Mouse (Mus musculus): ENCODE data around the gene Ufc1. TPM values are rescaled to one million over a fixed set of nuclear protein-coding genes. Genes with fewer than 3 reads are reported as not detected.
A peak's percentile ranks its signal among the peaks of the same experiment; 100 is the strongest.
"Not testable (repeated sequence)": the region's sequence is repeated elsewhere in the genome, so short reads cannot be mapped to it uniquely, and the experiment has no call there.

Ufc1 gene
- polyA plus RNA-seq (2015; fragmentation: Nextera tagmentation; extraction: Ambion mirVana), result 112 and 126 TPM in 2 replicates

GRCm38 (mm10) chr1:171294298-171295062 is at the start of gene Ufc1:
Gene Ufc1 (minus strand): TSS chr1:171295024.
- peak within 1 kb of the TSS; percentile 89 for H3K27ac ChIP-seq
- peak within 1 kb of the TSS; percentile 82 for H3K4me2 ChIP-seq (replicated peaks)
- no peaks in the 10 kb centered on the region for H3K9me3 ChIP-seq
- H3K36me3 ChIP-seq, result peaks cover 6% of the 10 kb centered on the region
- WGBS, result under 1% methylated on average over 42 of the region's 42 CpGs
- peaks cover 25% of the 10 kb centered on the region for H3K27me3 ChIP-seq
- H3K4me3 ChIP-seq (replicated peaks), result peak within 1 kb of the TSS; percentile 71
- peaks cover 10% of the 10 kb centered on the region for H3K4me1 ChIP-seq (replicated peaks)
- peak within 1 kb of the TSS; percentile 77 for H3K9ac ChIP-seq (replicated peaks)
- peak; percentile 86 for ATAC-seq

GRCm38 (mm10) chr1:171343922-171344677 is 49.3 kb upstream of the Ufc1 start:
- Histone ChIP-seq H3K4me1 (replicated peaks) (peaks cover 35% of the 10 kb centered on the region), H3K4me2 (replicated peaks) (no peak overlapping the region), H3K27me3 (no peaks in the 10 kb centered on the region), H3K27ac (no peak overlapping the region), H3K4me3 (replicated peaks) (no peak overlapping the region), H3K36me3 (peaks cover 48% of the 10 kb centered on the region), H3K9me3 (no peaks in the 10 kb centered on the region), H3K9ac (replicated peaks) (no peak overlapping the region)
- ATAC-seq, result no peak
- whole genome bisulfite sequencing, result 89% methylated on average over 8 of the region's 9 CpGs

GRCm38 (mm10) chr1:171342262-171343207 is 47.7 kb upstream of the Ufc1 start:
- Histone ChIP-seq H3K27ac (no peak overlapping the region), H3K9ac (replicated peaks) (no peak overlapping the region), H3K36me3 (peaks cover 60% of the 10 kb centered on the region), H3K27me3 (no peaks in the 10 kb centered on the region), H3K4me1 (replicated peaks) (peaks cover 26% of the 10 kb centered on the region), H3K4me2 (replicated peaks) (no peak overlapping the region), H3K9me3 (no peaks in the 10 kb centered on the region), H3K4me3 (replicated peaks) (no peak overlapping the region)
- ATAC-seq, result no peak
- 95% methylated on average over 16 of the region's 16 CpGs for whole genome bisulfite sequencing

- H3K4me1 ChIP-seq (replicated peaks), result peaks cover 63% of the 10 kb centered on the region
- no peaks in the 10 kb centered on the region for H3K9me3 ChIP-seq
- peak overlapping the region; percentile 98 for H3K27ac ChIP-seq
- ATAC-seq, result no peak
- no peaks in the 10 kb centered on the region for H3K27me3 ChIP-seq
- 1% methylated on average over 4 of the region's 4 CpGs for whole genome bisulfite sequencing
- peak overlapping the region; percentile 85 for H3K4me3 ChIP-seq (replicated peaks)
- H3K36me3 ChIP-seq, result peaks cover 18% of the 10 kb centered on the region
- H3K4me2 ChIP-seq (replicated peaks), result peak overlapping the region; percentile 72
- H3K9ac ChIP-seq (replicated peaks), result peak overlapping the region; percentile 81
These were observed 35.4 kb upstream of the Ufc1 start for GRCm38 (mm10) chr1:171330216-171330560.

- Histone ChIP-seq H3K4me1 (replicated peaks) (peaks cover 63% of the 10 kb centered on the region), H3K9ac (replicated peaks) (peak overlapping the region; percentile 81), H3K4me2 (replicated peaks) (peak overlapping the region; percentile 72), H3K4me3 (replicated peaks) (peak overlapping the region; percentile 85), H3K27ac (peak overlapping the region; percentile 98), H3K27me3 (no peaks in the 10 kb centered on the region), H3K36me3 (peaks cover 17% of the 10 kb centered on the region), H3K9me3 (no peaks in the 10 kb centered on the region)
- under 1% methylated on average over 55 of the region's 61 CpGs for WGBS
- peak; percentile 89 for ATAC-seq
These were observed 34.8 kb upstream of the Ufc1 start for GRCm38 (mm10) chr1:171329433-171330215.

GRCm38 (mm10) chr1:171328839-171329432 is 34.1 kb upstream of the Ufc1 start, which contains the start of gene Dedd:
Gene Dedd (plus strand): TSS chr1:171329145.
- H3K4me1 ChIP-seq (replicated peaks), result peaks cover 61% of the 10 kb centered on the region
- WGBS, result 0% methylated on average over 48 of the region's 48 CpGs

GRCm38 (mm10) chr1:171328244-171328643 is 33.4 kb upstream of the Ufc1 start:
- no peaks in the 10 kb centered on the region for H3K9me3 ChIP-seq
- H3K4me3 ChIP-seq (replicated peaks), result peak overlapping the region; percentile 85
- peak overlapping the region; percentile 98 for H3K27ac ChIP-seq
- H3K4me1 ChIP-seq (replicated peaks), result peaks cover 55% of the 10 kb centered on the region
- no peaks in the 10 kb centered on the region for H3K27me3 ChIP-seq
- 34% methylated on average over 9 of the region's 9 CpGs for WGBS
- H3K36me3 ChIP-seq, result peaks cover 9% of the 10 kb centered on the region; the same call in 1 of the 2 replicates
- peak overlapping the region; percentile 72 for H3K4me2 ChIP-seq (replicated peaks)
- 0 out of 2 replicates have a peak, but pooled peaks have one; percentile 0 for ATAC-seq
- peak overlapping the region; percentile 81 for H3K9ac ChIP-seq (replicated peaks)

More at GRCm38 (mm10) chr1:171328839-171329432, 34.1 kb upstream of the Ufc1 start, which contains the start of gene Dedd:
- peak within 1 kb of the TSS; percentile 85 for H3K4me3 ChIP-seq (replicated peaks)
- ATAC-seq, result peak; percentile 97
- H3K9ac ChIP-seq (replicated peaks), result peak within 1 kb of the TSS; percentile 81
- H3K9me3 ChIP-seq, result no peaks in the 10 kb centered on the region
- peak within 1 kb of the TSS; percentile 72 for H3K4me2 ChIP-seq (replicated peaks)
- H3K36me3 ChIP-seq, result peaks cover 12% of the 10 kb centered on the region; the same call in 1 of the 2 replicates
- no peaks in the 10 kb centered on the region for H3K27me3 ChIP-seq
- H3K27ac ChIP-seq, result peak within 1 kb of the TSS; percentile 98

- not testable (repeated sequence) for H3K4me2 ChIP-seq (replicated peaks); H3K9ac ChIP-seq (replicated peaks); H3K36me3 ChIP-seq; H3K27me3 ChIP-seq; H3K4me3 ChIP-seq (replicated peaks); H3K9me3 ChIP-seq; ATAC-seq; H3K27ac ChIP-seq
- peaks cover 43% of the 10 kb centered on the region for H3K4me1 ChIP-seq (replicated peaks)
- WGBS, result 89% methylated on average over 4 of the region's 4 CpGs
These were observed 31.8 kb upstream of the Ufc1 start for GRCm38 (mm10) chr1:171326588-171326987.

- Histone ChIP-seq H3K4me1 (replicated peaks) (peaks cover 32% of the 10 kb centered on the region), H3K9ac (replicated peaks) (no peak overlapping the region), H3K9me3 (no peaks in the 10 kb centered on the region), H3K27me3 (no peaks in the 10 kb centered on the region), H3K4me3 (replicated peaks) (no peak overlapping the region), H3K36me3 (no peaks in the 10 kb centered on the region), H3K27ac (no peak overlapping the region), H3K4me2 (replicated peaks) (no peak overlapping the region)
- no peak for ATAC-seq
- 89% methylated on average over 2 of the region's 2 CpGs for WGBS
These were observed 30.7 kb upstream of the Ufc1 start for GRCm38 (mm10) chr1:171325571-171325970.

- Histone ChIP-seq H3K4me2 (replicated peaks) (no peak overlapping the region), H3K36me3 (no peaks in the 10 kb centered on the region), H3K27me3 (no peaks in the 10 kb centered on the region), H3K9me3 (no peaks in the 10 kb centered on the region), H3K4me1 (replicated peaks) (peaks cover 12% of the 10 kb centered on the region), H3K9ac (replicated peaks) (no peak overlapping the region), H3K4me3 (replicated peaks) (no peak overlapping the region), H3K27ac (no peak overlapping the region)
- peak; percentile 70; the same call in 1 of the 2 replicates for ATAC-seq
- WGBS, result 83% methylated on average over 1 of the region's 1 CpGs
These were observed 27.2 kb upstream of the Ufc1 start for GRCm38 (mm10) chr1:171322012-171322411.

Measured in midbrain, embryonic 13.5 days (tissue).